Mouse (Mus musculus): ENCODE measurements around the gene Zbtb20. TPM values are rescaled to one million over a fixed set of nuclear protein-coding genes. Genes with fewer than 3 reads are reported as not detected.

Zbtb20 gene
- polyA plus RNA-seq, 2 experiments: 0.40 to 2.2 TPM

DNA sequence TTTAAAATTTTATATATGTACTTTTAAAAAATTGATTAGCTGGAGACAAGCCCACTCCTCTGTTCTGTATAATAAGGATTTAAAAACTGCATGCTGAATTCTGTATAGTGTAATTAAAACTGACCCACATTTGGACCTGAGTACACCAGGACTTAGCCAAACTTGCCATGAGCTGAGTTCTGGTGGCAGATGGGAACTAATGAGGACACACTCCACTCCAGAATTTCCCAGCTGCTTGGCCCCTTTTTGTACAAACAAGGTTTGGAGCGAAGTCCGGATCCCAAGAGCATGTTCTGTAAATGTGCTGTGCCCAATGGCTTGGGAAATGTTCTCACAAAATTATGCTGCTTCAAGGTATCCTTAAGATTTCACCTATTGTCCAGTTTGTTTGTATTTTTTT, 204.7 kb downstream of the Zbtb20 start:
- H3K4me2 ChIP-seq (ENCODE audit: low read depth): no peak overlapping the region
- H3K4me1 ChIP-seq (replicated peaks; ENCODE audit: control insufficient read depth in 2 of 2, insufficient read depth in 2 of 2, low read length in 1 of 2): no peaks in the 10 kb centered on the region
- H3K36me3 ChIP-seq (replicated peaks; ENCODE audit: control insufficient read depth, insufficient read depth, low read depth): no peaks in the 10 kb centered on the region
- no peak overlapping the region for H3K4me3 ChIP-seq (ENCODE audit: insufficient read depth in 1 of 2, low read depth in 2 of 2, low read length in 2 of 2)
- H3K9me3 ChIP-seq (ENCODE audit: control insufficient read depth, low read length): no peaks in the 10 kb centered on the region
- H3K27me3 ChIP-seq (ENCODE audit: control insufficient read depth, insufficient read depth, low read length): no peaks in the 10 kb centered on the region
- no peak overlapping the region for H3K9ac ChIP-seq (replicated peaks)
- no peak overlapping the region for H3K27ac ChIP-seq
- 68% methylated on average over 2 of the region's 2 CpGs for WGBS (ENCODE audit: insufficient replicate concordance)
- no peak for ATAC-seq (ENCODE audit: insufficient read depth)
- no peak for DNase-seq (ENCODE audit: low read depth in 3 of 3, low spot score in 3 of 3)
- no peak for TF ChIP-seq CTCF (IDR thresholded peaks at IDR 0.05; ENCODE audit: low read depth)
- TF ChIP-seq EP300 (IDR thresholded peaks at IDR 0.05; ENCODE audit: low read depth): no peak

DNA sequence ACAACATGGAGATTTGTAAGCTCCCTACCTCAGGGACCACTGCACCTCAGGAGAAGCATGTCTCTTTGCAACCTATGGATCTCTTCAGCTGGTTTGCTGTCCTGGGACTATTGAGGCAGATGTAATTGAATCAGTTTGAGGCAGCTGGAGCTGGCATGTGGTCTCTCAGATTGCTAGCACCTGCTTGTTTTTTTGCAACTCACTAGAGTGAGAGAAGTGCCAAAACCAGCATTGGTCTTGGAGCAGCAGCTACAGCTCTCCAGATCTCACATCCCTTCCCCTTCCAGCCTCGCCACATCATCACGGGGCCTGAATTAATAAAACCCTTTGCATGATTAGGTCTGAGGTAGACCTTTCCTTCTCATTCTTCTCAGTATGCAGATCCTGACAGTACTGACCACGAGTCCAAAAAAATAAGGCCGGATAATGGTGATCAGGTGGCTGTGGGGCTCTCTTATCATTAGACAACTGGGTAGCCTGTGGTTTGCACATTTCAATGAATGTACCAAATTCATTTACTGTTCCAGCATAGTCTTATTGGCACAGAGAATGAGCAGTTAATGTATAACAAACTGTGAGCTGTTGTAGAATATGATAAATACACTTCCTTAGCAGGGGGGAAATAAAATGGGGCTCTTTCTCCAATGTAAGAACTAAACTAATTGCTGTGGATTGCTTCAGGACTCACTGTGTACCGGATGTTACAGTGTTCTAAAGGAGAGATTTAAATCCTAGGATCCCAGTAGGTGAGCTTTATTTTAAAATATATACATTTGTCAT, 205.4 kb downstream of the Zbtb20 start:
- 47% methylated on average over 5 of the region's 5 CpGs for WGBS (ENCODE audit: insufficient replicate concordance)
- no peak overlapping the region for H3K9ac ChIP-seq (replicated peaks)
- no peaks in the 10 kb centered on the region for H3K36me3 ChIP-seq (replicated peaks; ENCODE audit: control insufficient read depth, insufficient read depth, low read depth)
- no peak overlapping the region for H3K4me3 ChIP-seq (ENCODE audit: insufficient read depth in 1 of 2, low read depth in 2 of 2, low read length in 2 of 2)
- H3K27me3 ChIP-seq (ENCODE audit: control insufficient read depth, insufficient read depth, low read length): no peaks in the 10 kb centered on the region
- TF ChIP-seq CTCF (IDR thresholded peaks at IDR 0.05; ENCODE audit: low read depth) (no peak), EP300 (IDR thresholded peaks at IDR 0.05; ENCODE audit: low read depth) (no peak)
- H3K4me1 ChIP-seq (replicated peaks; ENCODE audit: control insufficient read depth in 2 of 2, insufficient read depth in 2 of 2, low read length in 1 of 2): no peaks in the 10 kb centered on the region
- H3K9me3 ChIP-seq (ENCODE audit: control insufficient read depth, low read length): no peaks in the 10 kb centered on the region
- no peak overlapping the region for H3K27ac ChIP-seq
- ATAC-seq (ENCODE audit: insufficient read depth) (no peak), DNase-seq (ENCODE audit: low read depth in 3 of 3, low spot score in 3 of 3) (no peak)
- H3K4me2 ChIP-seq (ENCODE audit: low read depth): no peak overlapping the region

DNA sequence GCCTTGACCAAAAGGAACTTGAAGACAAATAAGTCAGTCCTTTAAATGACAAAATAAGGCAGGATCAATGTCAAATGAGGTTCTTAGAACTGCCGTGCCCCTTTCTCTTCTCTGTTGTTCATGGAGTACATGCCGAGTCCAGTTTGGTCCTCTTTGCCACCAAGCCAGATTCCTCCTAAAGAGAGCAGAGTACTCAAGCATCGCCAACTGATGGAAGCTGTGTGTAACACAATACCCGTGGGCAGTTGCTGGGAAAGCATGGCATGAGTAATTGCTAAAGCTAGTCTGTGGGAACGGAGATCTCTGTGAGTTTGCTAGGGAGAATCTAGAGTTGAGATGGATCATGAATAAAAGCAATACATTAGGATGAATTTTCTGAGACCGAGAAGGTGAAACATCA, 206.3 kb downstream of the Zbtb20 start:
- Histone ChIP-seq H3K4me3 (ENCODE audit: insufficient read depth in 1 of 2, low read depth in 2 of 2, low read length in 2 of 2) (no peak overlapping the region), H3K9me3 (ENCODE audit: control insufficient read depth, low read length) (no peaks in the 10 kb centered on the region), H3K9ac (replicated peaks) (no peak overlapping the region), H3K4me2 (ENCODE audit: low read depth) (no peak overlapping the region), H3K27me3 (ENCODE audit: control insufficient read depth, insufficient read depth, low read length) (no peaks in the 10 kb centered on the region), H3K27ac (no peak overlapping the region), H3K4me1 (replicated peaks; ENCODE audit: control insufficient read depth in 2 of 2, insufficient read depth in 2 of 2, low read length in 1 of 2) (no peaks in the 10 kb centered on the region), H3K36me3 (replicated peaks; ENCODE audit: control insufficient read depth, insufficient read depth, low read depth) (no peaks in the 10 kb centered on the region)
- no peak for ATAC-seq (ENCODE audit: insufficient read depth)
- no peak for DNase-seq (ENCODE audit: low read depth in 3 of 3, low spot score in 3 of 3)
- TF ChIP-seq CTCF (IDR thresholded peaks at IDR 0.05; ENCODE audit: low read depth) (no peak), EP300 (IDR thresholded peaks at IDR 0.05; ENCODE audit: low read depth) (no peak)
- 61% methylated on average over 6 of the region's 6 CpGs for WGBS (ENCODE audit: insufficient replicate concordance)

DNA sequence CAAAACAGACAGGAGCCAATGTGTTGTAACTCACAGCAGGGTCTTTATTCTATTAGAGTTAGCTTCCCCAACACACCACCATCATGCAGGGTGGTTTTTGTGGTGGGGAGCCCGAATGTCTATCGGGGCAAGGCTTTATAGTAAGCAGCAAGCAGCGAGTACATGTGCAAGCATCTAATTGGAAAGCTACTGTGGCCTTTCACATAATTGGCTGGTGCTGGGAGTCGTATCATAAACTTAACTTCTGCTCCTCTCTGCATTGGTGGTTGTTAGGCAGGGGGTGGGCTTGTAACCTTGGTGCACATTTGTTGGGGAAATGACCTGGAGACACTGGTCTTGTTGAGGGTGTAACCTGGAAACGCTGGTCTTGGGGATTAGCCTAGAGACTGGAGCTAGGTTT, 207.1 kb downstream of the Zbtb20 start:
- Histone ChIP-seq H3K9me3 (ENCODE audit: control insufficient read depth, low read length) (no peaks in the 10 kb centered on the region), H3K4me1 (replicated peaks; ENCODE audit: control insufficient read depth in 2 of 2, insufficient read depth in 2 of 2, low read length in 1 of 2) (no peaks in the 10 kb centered on the region), H3K9ac (replicated peaks) (no peak overlapping the region), H3K36me3 (replicated peaks; ENCODE audit: control insufficient read depth, insufficient read depth, low read depth) (no peaks in the 10 kb centered on the region), H3K4me3 (ENCODE audit: insufficient read depth in 1 of 2, low read depth in 2 of 2, low read length in 2 of 2) (no peak overlapping the region), H3K27me3 (ENCODE audit: control insufficient read depth, insufficient read depth, low read length) (no peaks in the 10 kb centered on the region), H3K27ac (no peak overlapping the region), H3K4me2 (ENCODE audit: low read depth) (no peak overlapping the region)
- no peak for ATAC-seq (ENCODE audit: insufficient read depth)
- TF ChIP-seq EP300 (IDR thresholded peaks at IDR 0.05; ENCODE audit: low read depth) (no peak), CTCF (IDR thresholded peaks at IDR 0.05; ENCODE audit: low read depth) (no peak)
- WGBS (ENCODE audit: insufficient replicate concordance): 57% methylated on average over 5 of the region's 5 CpGs
- no peak for DNase-seq (ENCODE audit: low read depth in 3 of 3, low spot score in 3 of 3)

DNA sequence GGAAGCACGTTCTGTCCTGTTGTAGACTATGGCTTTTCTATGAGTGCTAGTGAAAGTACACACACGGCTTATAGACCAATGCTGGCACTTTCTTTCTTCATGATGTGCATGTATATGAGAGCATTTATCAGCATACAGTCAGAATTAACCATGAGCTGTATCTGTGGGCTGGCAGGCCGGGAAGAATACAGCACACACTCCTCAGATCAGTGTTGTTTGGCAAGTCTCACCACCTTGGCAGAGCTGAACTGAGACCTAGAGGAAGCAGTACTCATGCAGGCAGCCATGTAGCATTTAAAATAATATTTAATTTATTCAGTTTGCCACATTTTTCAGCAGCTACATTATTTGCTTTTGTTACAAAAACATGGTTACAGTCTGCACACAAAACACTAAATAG, 214.5 kb downstream of the Zbtb20 start:
- no peak overlapping the region for H3K4me2 ChIP-seq (ENCODE audit: low read depth)
- no peaks in the 10 kb centered on the region for H3K36me3 ChIP-seq (replicated peaks; ENCODE audit: control insufficient read depth, insufficient read depth, low read depth)
- H3K9ac ChIP-seq (replicated peaks): no peak overlapping the region
- no peaks in the 10 kb centered on the region for H3K27me3 ChIP-seq (ENCODE audit: control insufficient read depth, insufficient read depth, low read length)
- DNase-seq (ENCODE audit: low read depth in 3 of 3, low spot score in 3 of 3) (no peak), ATAC-seq (ENCODE audit: insufficient read depth) (no peak)
- H3K4me1 ChIP-seq (replicated peaks; ENCODE audit: control insufficient read depth in 2 of 2, insufficient read depth in 2 of 2, low read length in 1 of 2): no peaks in the 10 kb centered on the region
- TF ChIP-seq CTCF (IDR thresholded peaks at IDR 0.05; ENCODE audit: low read depth): no peak
- TF ChIP-seq EP300 (IDR thresholded peaks at IDR 0.05; ENCODE audit: low read depth): no peak
- no peak overlapping the region for H3K4me3 ChIP-seq (ENCODE audit: insufficient read depth in 1 of 2, low read depth in 2 of 2, low read length in 2 of 2)
- no peak overlapping the region for H3K27ac ChIP-seq
- no peaks in the 10 kb centered on the region for H3K9me3 ChIP-seq (ENCODE audit: control insufficient read depth, low read length)
- 50% methylated on average over 3 of the region's 3 CpGs for WGBS (ENCODE audit: insufficient replicate concordance)

Measured in liver, embryonic 14.5 days (tissue).